Mouse (Mus musculus) urinary bladder, adult 18-20 months (tissue): ENCODE measurements at regions not wholly inside any gene's neighbourhood (a gene's known extent, or its start where the extent isn't known, plus 50 kb on each side); places are given as distances from the start of the nearest gene placed in this dataset.
"Not testable (repeated sequence)": the region's sequence is repeated elsewhere in the genome, so short reads cannot be mapped to it uniquely, and the experiment has no call there.

Experiments used
- DNase-seq, 2 experiments: peaks; one replicate each; pipeline ENCODE4 v3.0.0; 2022; ENCODE audit warnings: low spot score in 2 of 2, mixed read lengths in 2 of 2

DNA sequence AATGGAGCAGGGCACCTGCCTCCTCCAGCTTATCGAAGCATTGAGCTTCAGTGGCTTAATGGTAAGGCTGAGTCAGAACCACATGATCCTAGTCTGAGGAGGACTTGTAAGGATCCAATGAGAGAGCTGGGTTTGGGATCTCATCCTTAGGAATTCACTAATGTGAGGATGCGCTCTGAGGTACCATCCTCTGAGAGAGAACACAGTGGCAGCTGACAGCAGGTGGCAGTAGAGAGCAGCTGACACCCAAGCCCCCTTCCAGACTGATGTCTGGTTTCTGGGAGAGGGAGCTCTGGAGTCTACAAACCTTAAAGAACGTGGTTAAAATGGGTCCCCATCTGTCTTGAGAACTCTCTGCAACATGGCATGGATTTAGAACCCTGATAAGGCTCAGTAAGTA is 137.8 kb downstream of the B3glct start:
- DNase-seq, result peak in 1 of 2 experiments; percentile 17

DNA sequence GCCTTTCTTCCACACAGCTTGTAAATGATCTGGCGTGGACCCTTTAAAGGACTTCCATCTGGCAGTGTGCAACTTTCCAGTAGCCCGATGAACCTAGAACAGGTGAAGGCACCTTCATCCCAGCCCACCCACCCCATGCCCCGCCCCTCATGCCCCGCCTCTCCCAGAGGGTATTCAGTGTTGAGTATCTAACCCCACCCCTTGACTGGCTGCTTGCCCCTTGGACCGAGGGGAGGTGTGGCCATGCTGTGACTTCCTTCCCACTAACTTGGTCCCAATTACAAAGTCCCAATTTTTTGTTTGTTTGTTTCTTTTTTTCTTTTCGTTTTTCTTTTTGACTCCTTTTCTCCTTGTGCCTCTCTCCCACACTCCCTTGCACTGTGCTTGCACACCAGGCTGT is 140.8 kb downstream of the B3glct start:
- DNase-seq, result no peak

DNA sequence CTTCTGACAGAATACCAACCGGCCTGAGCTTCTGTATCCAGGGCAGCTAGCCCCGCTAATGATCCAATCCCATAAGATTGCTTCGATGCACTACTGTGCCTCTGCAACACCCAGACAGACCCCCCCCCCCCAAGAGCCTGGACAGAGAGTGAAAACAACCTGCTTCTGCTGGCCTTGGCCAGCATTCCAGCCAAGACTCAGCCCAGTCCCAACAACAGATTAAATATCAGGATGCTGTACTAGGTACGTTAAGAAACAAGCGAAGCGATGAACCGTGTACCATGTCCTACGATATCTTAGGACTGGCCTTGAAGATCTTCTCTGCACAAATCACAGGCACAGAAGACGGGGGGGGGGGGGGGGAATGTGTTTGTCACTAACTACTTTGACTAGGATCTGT is 145.8 kb downstream of the B3glct start:
- DNase-seq, result no peak

DNA sequence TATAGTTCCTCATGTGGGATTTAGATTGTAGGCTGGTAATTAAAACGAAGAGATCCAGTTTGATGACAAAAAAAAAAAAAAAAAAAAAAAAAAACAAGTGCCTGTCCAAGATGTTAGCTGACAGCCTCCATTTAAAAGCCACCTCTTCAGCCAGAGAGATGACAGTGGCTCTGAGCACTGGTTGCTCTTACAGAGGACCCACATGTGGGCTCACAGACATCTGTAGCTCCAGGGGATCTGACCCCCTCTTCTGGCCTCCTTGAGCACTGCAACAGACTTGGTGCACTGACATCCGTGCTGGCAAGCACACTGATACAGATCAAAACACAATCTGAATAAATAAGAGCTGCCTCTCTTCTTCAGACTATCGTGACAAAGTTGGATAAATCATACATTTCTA is 149.6 kb downstream of the B3glct start:
- no peak for DNase-seq

DNA sequence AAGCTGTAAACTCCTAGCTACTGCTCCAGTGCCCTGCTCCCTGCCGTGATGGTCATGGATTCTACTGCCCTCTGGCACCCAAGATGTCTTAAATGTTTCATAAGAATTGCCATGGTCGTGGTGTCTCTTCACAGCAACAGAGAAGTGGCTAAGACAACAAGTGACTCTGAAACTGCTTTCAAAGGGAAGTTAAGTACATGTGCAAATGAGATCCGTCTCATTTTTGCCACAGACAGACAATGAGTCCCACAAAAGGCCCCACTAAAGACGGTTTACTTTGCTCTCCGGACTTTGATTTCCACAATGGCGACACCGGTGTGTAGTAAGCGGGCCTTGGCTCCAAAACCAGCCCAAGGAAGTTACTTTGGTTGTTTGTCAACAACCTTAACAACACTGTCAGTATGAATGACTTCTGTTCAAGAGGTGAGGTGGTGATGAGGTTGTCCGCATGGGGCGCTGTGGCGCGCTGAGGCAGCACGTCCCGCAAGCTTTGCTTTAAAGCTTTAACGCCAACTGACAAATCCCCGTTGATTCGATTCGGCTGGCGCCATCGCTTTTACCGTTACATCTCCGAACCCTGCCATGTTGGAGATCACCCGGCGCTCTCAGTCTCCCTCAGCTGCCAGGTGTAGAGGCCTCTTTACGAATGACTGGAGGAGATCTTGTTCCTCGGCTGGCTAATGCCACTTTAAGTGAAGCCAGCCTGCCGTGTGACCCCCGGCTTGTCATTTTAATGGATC is 153.3 kb downstream of the B3glct start:
- DNase-seq, result peak in 1 of 2 experiments; percentile 56

DNA sequence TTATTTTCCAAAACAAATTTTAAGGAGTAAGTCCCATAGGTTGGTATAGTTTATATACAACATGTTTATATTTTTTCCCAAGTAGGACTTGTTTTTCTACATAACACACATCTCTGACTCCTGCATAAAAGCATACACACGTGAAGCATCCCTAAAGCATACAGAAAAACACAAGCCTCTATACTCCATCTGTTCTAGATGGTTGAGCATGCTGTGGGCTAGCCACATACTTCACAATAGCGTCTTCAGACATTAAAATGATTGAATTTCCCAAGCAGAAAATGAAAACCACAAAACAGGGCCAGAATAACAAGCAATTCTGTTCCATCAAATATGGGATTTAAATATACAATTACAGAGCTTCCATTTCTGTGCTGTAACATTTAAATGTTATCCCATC is 159.3 kb downstream of the B3glct start:
- no peak for DNase-seq

DNA sequence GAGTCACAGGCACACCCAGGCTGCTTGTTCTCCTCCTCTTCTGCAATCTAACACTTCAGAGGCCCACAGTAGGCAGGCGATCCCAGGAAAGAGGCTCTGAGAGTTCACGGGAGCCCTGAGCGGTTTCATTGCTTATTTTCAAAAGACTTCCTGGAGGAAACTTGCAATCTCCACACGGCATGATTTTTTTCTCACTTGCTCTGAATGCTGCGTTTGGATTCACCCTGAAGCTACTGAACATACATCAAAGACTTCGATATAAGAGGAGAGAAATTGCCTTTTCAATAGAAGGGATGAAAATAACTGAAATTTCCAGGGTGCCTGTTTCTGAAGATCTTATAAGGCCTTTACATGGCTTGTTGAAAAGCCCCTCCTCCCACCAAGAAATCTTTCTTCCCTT is 164.5 kb downstream of the B3glct start:
- DNase-seq, result no peak

DNA sequence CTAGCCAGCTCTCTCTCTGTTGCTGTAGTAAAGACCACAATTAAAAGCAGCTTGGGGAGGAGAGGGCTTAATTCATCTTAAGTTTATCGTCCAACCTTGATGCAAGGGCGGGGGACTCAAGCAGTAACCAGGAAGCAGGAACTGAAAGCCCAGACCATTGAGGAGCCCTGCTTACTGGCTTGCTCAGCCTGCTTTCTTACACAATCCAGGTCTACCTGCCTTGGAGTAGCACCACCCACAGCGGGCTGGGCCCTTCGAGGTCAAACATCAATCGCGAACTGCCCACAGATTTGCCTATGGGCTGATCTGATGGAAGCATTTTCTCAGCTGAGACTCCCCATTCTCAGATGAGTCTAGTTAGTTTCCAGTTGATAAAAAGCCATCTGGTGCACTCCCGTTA is 165.3 kb downstream of the B3glct start:
- no peak for DNase-seq

DNA sequence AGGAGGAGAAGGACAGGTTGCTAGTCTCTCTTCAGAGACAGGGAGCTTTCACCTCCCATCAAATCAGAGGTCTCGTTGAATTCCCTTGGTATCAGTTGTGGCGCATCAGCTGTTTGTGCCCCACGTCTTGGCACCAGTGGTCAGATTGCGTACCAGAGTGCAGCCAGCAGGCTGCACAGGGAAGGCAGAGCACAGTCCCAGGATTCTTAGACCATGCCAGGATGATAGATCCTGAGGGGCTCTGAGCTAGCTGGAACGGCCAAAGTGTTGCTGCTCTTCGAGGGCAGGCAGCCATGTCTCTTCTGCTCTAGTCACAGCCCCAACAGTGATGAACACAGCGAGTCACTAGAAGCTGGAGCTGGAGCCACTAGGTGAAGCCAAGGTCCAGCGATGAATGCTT is 167.2 kb downstream of the B3glct start:
- no peak for DNase-seq

DNA sequence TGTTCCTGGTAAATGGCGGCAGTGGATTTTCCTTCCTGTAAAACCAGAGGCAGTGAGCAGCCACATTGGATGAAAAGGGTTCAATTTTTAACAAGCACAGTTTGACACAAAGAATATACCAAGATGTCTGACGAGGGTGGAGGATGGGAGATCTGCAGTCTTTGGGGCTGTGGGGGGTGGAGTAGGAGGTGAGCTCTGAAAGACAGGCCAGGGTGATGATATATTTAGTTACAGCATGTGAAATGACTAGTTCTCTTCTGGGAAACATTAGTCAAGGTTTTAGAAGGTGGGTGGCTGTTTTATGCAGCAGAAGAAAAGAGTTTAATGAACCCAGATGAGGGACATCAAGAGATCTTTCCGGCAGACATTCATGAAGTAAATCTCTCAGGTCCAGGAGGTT is 170.0 kb upstream of the Rxfp2 start:
- DNase-seq, result no peak

DNA sequence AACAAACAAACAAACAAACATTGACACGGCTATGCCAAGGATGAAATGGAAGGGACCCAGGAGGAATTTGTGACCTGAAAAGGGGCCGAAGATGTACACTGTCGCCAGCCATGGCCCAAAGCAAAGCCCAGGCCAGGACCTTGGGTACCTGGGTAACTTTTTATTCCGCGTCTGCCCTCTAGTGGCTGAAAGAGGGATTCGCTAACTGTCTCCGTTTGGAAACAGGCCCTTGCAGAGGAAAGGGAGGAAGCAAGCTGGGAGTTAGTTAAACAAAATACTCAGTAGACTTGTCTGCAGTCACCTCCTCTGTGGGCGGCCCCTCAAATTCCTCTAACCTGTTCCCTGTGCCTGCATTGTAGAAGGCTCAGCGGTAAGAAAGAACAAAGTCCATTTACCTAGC is 167.5 kb upstream of the Rxfp2 start:
- peak; percentile 29 to 52 for DNase-seq

DNA sequence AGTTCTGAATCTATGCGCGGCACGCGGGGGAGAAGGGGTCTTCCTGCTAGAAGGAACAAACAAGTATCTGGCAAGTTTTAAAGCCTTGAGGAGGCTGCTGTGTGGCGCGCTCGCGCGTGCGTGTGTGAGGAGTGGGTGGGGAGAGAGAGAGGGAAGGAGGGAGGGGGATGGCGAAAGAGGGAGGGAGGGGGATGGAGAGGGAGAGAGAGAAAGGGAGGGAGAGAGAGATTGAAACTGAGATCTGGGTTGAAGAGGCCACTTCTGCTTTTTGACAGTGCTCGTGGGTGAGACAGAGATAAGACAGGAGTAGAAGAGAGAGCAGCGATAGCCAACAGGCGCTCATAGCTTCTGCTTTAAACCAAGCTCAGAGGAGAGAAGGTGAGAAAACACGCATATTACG is 166.0 kb upstream of the Rxfp2 start:
- DNase-seq, result no peak

DNA sequence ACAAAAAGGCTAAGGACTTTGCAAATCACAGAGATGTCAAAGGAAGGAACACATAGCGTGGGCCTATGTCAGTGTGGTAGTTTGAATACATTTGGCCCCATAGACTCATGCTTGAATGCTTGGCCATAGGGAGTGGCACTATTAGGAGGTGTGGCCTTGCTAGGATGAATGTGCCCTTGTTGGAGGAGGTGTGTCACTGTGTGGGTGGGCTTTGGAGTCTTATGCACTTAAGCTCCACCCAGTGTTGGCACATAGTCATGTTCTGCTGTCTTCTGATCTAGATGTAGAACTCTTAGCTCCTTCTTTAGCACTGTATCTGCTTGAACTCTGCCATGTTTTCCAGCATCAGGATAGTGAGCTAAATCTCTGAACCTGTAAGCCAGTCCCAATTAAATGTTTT is 162.4 kb upstream of the Rxfp2 start:
- no peak for DNase-seq

DNA sequence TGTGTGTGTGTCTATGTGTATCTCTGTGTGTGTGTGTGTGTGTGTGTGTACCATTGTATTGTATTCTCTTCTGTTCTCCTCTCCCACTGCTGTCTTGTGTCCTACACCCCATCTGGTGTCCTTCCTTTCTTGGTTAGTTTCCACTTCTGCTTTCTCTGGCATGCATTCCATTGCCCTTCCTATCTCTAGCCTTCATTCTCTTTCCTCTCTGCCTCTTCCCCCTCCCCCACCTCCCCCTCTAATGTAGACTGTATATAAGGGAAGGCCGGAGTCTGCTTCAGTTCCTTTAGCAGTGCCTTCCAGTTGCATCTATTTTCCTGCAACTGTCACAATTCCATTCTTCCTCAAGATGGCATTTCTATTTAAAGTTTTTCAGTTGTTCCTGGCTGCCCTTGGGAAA is 161.5 kb upstream of the Rxfp2 start:
- DNase-seq, result no peak

DNA sequence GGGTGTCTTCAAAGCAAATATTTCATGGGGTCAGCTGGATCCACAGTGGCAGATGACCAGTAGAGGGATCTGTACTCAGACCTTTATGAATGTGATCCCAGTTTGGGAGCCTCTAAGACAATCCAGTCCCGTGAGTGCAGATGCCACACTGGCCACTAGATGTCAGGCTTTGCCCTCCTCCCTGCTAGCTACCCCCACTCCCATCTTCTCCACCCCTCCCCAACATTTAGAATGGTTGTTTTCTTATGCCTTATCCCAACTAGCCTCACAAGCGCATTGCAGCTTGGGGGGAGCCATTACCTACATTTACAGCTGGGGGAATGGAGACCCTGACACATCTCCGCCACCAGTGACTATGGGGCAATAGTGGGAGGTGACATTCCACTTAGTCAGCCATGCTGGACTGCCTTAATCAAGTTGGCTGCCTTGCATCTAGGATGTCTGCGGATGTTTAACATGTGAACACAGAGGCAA is 156.9 kb upstream of the Rxfp2 start:
- peak; percentile 13 to 24 for DNase-seq

DNA sequence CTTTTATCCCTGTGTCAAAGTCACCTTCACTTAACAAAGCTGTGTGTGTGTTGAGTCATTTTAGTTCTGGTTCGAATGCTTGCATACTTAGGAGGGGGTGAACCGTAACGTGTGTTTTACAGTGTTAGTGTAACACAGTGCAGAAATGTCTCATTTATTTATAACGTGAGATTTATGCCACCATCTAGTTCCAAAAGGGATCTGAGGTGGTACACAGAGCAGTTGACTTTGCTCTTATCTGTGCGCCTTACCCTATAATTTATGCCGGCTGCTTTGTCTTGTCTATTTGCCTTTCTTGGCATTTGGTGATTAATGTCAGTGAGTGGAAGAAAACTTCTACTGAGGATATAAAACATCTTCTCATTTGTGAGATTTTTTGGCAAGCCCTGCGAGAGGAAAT is 150.5 kb upstream of the Rxfp2 start:
- no peak for DNase-seq

DNA sequence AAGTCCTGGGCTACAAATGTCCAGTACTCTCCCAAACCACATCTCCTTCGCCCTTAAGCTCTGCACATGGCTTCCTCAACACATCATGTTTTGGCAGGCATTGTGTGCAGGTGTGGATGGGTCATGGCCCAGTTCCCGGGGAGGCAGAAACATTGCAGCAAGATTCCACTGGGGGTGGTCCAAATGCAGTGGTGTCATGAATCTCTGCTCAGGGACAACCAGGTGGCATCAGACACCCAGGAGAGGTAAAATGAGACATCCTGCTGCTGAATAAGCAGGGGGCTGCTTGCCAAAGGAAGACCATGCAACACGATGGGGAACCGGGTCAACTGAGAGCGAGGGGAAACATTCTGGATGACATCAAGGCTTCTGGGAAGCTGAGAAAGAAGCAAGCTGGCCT is 149.0 kb upstream of the Rxfp2 start:
- DNase-seq, result no peak

DNA sequence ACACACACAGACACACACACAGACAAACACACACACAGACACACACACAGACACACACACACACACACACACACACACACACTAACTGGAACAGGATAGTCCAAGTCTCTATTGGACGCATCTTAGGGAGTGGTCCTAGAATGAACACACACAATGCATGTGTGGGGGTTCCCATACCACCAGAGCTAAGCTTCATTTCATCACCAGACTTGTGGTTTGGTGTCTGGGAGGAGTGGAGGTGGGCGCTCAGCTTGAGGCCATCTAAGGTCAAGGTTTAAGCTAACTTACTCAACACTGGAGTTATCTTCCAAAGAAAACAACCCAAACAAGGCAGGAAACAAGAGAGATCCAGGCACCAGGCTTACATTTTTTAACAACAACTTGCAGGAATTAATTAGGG is 147.9 kb upstream of the Rxfp2 start:
- no peak for DNase-seq

DNA sequence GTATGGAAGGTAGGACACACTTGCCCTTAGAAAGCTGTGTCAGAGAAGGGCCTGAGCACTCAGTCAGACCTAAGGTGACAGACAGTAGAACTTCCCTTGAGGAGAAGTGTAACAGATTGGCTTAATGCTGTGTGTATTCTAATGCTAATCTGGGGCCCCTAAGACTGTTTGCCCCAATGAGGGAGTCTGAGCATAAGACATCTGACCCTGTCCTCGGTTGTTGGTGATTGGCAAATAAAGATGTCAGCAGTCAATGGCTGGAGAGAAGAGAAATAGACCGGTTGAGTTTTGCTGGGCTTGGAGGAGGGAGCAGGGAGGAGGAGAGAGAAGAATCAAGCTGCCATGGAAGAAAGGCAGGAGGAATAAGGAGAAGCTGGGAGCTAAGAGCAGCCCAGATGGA is 147.0 kb upstream of the Rxfp2 start:
- no peak for DNase-seq

DNA sequence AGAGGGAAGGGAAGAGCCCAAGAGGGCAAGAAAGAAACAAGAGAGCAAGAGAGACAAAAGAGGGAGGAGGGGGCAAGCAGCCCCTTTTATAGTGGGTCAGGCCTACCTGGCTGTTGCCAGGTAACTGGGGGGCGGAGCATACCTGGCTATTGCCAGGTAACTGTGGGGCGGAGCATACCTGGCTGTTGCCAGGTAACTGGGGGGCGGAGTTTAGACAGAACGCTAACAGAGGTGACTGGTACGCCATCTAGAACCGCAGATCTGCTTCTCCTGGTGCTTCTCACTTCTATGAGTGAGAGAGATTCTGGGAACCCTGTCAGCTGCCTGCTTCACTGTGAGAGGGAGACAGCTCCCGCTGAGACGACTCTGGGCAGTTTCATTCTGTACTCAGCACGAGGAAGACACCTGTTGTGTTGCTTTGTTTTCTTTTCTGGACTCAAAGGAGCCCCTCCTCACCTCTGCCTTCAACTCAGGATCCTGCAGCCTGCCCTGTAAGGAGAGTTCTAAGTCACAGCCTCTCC is 144.9 kb upstream of the Rxfp2 start:
- no peak for DNase-seq

DNA sequence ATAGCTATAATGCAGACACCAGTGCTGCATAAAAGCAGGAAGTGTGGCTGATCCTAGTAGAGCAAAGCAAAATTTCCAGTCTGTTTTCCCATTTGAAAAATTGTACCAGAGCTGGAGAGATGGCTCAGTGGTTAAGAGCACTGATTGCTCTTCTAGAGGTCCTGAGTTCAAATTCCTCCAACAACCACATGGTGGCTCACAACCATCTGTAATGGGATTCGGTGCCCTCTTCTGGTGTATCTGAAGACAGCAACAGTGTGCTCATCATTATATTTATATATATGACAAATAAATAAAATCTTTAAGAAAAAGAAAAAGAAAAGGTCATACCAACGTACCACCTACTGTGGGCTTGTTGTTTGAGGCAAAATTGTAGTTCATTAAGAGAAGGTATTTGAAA is 144.1 kb upstream of the Rxfp2 start:
- DNase-seq, result no peak

DNA sequence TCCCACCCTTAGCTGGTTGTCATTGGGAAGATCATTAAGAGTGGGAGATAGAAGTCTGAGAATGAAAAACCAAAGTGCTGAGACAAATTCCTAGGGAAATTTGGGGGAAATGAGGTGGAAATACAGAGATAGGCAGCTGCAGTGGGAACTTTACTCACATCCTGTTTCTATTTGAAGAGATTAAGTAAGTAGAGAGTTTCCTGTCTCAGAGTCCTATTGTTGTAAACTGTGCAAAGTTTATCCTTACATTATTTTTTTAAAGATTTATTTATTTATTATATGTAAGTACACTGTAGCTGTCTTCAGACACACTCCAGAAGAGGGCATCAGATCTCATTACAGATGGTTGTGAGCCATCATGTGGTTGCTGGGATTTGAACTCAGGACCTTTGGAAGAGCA is 126.0 kb upstream of the Rxfp2 start:
- DNase-seq, result not testable (repeated sequence)

DNA sequence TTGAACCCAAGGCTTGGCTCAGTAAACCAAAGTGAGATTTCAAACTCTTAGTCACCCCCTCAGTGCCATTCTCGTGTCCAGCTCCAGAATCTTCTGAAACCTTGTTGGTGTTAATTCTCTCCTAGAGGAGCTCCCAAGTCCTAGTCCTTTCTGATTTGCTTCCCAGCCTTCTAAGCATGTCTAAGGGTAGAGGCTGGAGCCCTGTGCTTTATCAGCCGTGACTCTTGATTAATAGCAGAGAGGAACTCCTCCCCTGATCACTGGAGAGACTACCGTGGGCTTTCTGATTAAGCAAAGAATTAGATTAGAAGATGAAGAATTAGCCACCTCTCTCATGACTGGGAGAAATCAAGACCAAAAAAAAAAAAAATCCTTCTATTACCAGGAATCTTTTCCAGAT is 111.5 kb upstream of the Rxfp2 start:
- DNase-seq, result no peak
